Mouse (Mus musculus) embryonic facial prominence, embryonic 11.5 days (tissue): ENCODE results near the gene Adamts20. TPM values are rescaled to one million over a fixed set of nuclear protein-coding genes. Genes with fewer than 3 reads are reported as not detected.

Source experiments
- ATAC-seq: fragments of 200-750 bp; cut with Nextera tagmentation; replicated peaks from 2 replicates; pipeline ENCODE4 v1.8.0; 2017; ENCODE audit warnings: low read depth; ENCODE audit not compliant: insufficient number of reproducible peaks, low FRiP score, low TSS enrichment
- DNase-seq: peaks from one replicate; pipeline ENCODE4 v3.0.0-alpha.2; 2015; ENCODE audit warnings: low spot score
- H3K27ac ChIP-seq: fragments of 300-500 bp; sonication (generic); replicated peaks from 2 replicates; pipeline ENCODE4 v1.5.1; 2014; ENCODE audit warnings: mild to moderate bottlenecking, low read depth, low read length, control low read depth
- H3K27me3 ChIP-seq: fragments of 300-500 bp; sonication (generic); 2 replicates; pipeline ENCODE4 v1.6.1; 2014; ENCODE audit warnings: mild to moderate bottlenecking, low read length, moderate library complexity, mixed read lengths; ENCODE audit not compliant: control insufficient read depth, insufficient read depth
- H3K36me3 ChIP-seq: fragments of 300-500 bp; sonication (generic); replicated peaks from 2 replicates; pipeline ENCODE4 v1.6.1; 2014; ENCODE audit warnings: low read depth, mild to moderate bottlenecking, low read length, moderate library complexity, mixed read lengths; ENCODE audit not compliant: control insufficient read depth, insufficient read depth
- H3K4me1 ChIP-seq: fragments of 300-500 bp; sonication (generic); 2 replicates; pipeline ENCODE4 v1.6.1; 2014; ENCODE audit warnings: low read length, mixed read lengths; ENCODE audit not compliant: control insufficient read depth, insufficient read depth
- H3K4me2 ChIP-seq: fragments of 300-500 bp; sonication (generic); 2 replicates; pipeline ENCODE4 v1.6.1; 2014; ENCODE audit warnings: low read depth, mild to moderate bottlenecking, control low read depth, low read length, moderate library complexity
- H3K4me3 ChIP-seq: fragments of 300-500 bp; sonication (generic); 2 replicates; pipeline ENCODE4 v1.5.1; 2014; ENCODE audit warnings: low read depth, low read length, control low read depth
- H3K9ac ChIP-seq: fragments of 300-500 bp; sonication (generic); replicated peaks from 2 replicates; pipeline ENCODE4 v1.6.1; 2014; ENCODE audit warnings: mild to moderate bottlenecking, control low read depth, low read length
- H3K9me3 ChIP-seq: fragments of 300-500 bp; sonication (generic); replicated peaks from 2 replicates; pipeline ENCODE4 v1.6.1; 2016; ENCODE audit warnings: mild to moderate bottlenecking, low read length, inconsistent platforms, mixed read lengths; ENCODE audit not compliant: control insufficient read depth
- WGBS: fragments of 180-500 bp; shearing (Covaris S2); extraction: QIAGEN DNeasy Blood & Tissue Kit; methylation state at CpG from one replicate; pipeline ENCODE4 v1.1.7; 2014; 5-methylcytosine and 5-hydroxymethylcytosine counted together
- polyA plus RNA-seq: library from polyadenylated mRNA; unstranded; fragments of >200 nt; fragmentation: Nextera tagmentation; extraction: Ambion mirVana; gene quantifications from 2 replicates; pipeline ENCODE4 v1.2.1, GENCODE M21; 2014

Adamts20 gene
- polyA plus RNA-seq, 1 experiment from 2014 or later: 6.8 TPM

DNA sequence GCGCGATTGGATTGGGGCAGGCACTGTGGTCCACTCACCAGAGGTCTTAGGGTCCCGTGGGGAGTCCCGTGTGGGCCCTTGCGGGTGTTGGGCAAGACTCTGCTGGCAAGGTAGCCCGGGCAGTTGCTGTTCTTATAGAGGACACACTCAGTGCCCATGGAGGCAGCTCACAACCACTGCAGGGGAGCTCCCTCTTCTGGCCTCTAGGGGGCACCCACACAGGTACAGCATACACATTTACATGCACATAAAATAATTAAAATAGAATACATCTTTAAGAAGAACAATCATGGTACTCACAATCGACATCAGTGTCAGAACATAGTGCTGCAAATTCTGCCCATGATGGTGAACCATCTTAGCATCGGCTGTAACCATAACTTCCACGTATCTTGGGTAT lies 85.8 kb downstream of the Adamts20 start:
- DNase-seq (no peak), ATAC-seq (no peak)
- Histone ChIP-seq H3K27ac (no peak overlapping the region), H3K36me3 (no peaks in the 10 kb centered on the region), H3K9me3 (no peaks in the 10 kb centered on the region), H3K27me3 (no peaks in the 10 kb centered on the region), H3K4me3 (no peak overlapping the region), H3K4me1 (no peaks in the 10 kb centered on the region), H3K9ac (no peak overlapping the region), H3K4me2 (no peak overlapping the region)
- 89% methylated on average over 7 of the region's 9 CpGs for WGBS

- no peaks in the 10 kb centered on the region for H3K4me1 ChIP-seq
- DNase-seq: peak; percentile 22
- no peak overlapping the region for H3K4me2 ChIP-seq
- H3K9me3 ChIP-seq: no peaks in the 10 kb centered on the region
- no peak for ATAC-seq
- WGBS: 77% methylated on average over 7 of the region's 7 CpGs
- no peak overlapping the region for H3K4me3 ChIP-seq
- no peak overlapping the region for H3K9ac ChIP-seq
- no peak overlapping the region for H3K27ac ChIP-seq
- no peaks in the 10 kb centered on the region for H3K27me3 ChIP-seq
- H3K36me3 ChIP-seq: no peaks in the 10 kb centered on the region
Observed at GRCm38 (mm10) chr15:94372548-94372947, 92.7 kb downstream of the Adamts20 start.

DNA sequence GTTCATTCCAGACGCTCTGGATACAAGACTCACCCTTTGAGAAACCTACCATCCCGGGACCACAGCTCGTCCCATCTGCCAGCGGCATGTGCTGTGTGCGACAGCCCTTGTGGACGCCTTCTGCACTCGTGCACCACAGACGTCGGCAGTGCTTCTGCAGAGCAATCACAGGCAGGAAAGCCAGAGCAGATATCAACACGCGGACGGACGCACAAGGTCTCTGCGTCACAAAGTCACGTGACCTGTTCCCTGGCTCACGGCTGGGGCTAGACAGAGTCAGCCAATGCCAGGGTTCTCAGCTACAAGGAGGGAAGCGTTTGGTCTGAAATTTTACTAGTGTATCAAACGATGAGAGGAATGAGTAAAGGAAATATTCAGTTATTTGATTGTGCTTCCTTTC lies 116.2 kb downstream of the Adamts20 start:
- Histone ChIP-seq H3K27me3 (no peaks in the 10 kb centered on the region), H3K4me1 (no peaks in the 10 kb centered on the region), H3K36me3 (no peaks in the 10 kb centered on the region), H3K27ac (no peak overlapping the region), H3K4me2 (no peak overlapping the region), H3K4me3 (no peak overlapping the region), H3K9ac (no peak overlapping the region), H3K9me3 (no peaks in the 10 kb centered on the region)
- ATAC-seq: no peak
- DNase-seq: no peak
- 92% methylated on average over 18 of the region's 18 CpGs for WGBS

GRCm38 (mm10) chr15:94344317-94344716 lies 120.9 kb downstream of the Adamts20 start:
- DNase-seq (no peak), ATAC-seq (no peak)
- Histone ChIP-seq H3K27ac (no peak overlapping the region), H3K9me3 (no peaks in the 10 kb centered on the region), H3K4me2 (no peak overlapping the region), H3K36me3 (no peaks in the 10 kb centered on the region), H3K4me1 (no peaks in the 10 kb centered on the region), H3K4me3 (no peak overlapping the region), H3K27me3 (no peaks in the 10 kb centered on the region), H3K9ac (no peak overlapping the region)
- WGBS: 91% methylated on average over 5 of the region's 5 CpGs

DNA sequence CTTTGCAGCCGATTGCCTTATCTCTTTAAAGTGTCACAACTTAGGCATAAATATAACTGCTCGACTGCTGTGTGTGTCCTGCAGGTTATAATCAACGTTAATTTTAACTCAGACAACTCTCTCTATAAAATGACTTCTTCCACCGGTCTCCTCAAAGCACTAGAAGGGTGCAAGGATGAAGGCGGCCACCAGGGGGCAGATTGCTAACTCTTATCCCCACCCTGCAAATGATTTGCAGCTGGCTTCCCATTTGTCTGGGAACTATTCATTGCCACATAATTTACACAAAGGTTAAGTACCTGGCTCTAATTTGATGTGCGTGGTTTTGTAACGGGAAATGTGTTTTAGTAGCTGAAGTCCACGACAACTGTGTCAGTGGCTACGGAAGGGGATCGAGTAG lies 122.9 kb downstream of the Adamts20 start:
- no peak overlapping the region for H3K27ac ChIP-seq
- peak; percentile 72 for DNase-seq
- H3K9me3 ChIP-seq: no peaks in the 10 kb centered on the region
- 45% methylated on average over 10 of the region's 10 CpGs for WGBS
- H3K4me2 ChIP-seq: no peak overlapping the region
- H3K9ac ChIP-seq: no peak overlapping the region
- H3K36me3 ChIP-seq: no peaks in the 10 kb centered on the region
- ATAC-seq: no peak
- H3K4me3 ChIP-seq: no peak overlapping the region
- H3K4me1 ChIP-seq: no peaks in the 10 kb centered on the region
- no peaks in the 10 kb centered on the region for H3K27me3 ChIP-seq

GRCm38 (mm10) chr15:94339011-94339410 lies 126.2 kb downstream of the Adamts20 start:
- H3K27ac ChIP-seq: no peak overlapping the region
- H3K36me3 ChIP-seq: no peaks in the 10 kb centered on the region
- ATAC-seq: no peak
- H3K9ac ChIP-seq: no peak overlapping the region
- WGBS: 54% methylated on average over 8 of the region's 8 CpGs
- H3K27me3 ChIP-seq: no peaks in the 10 kb centered on the region
- no peaks in the 10 kb centered on the region for H3K4me1 ChIP-seq
- no peaks in the 10 kb centered on the region for H3K9me3 ChIP-seq
- no peak overlapping the region for H3K4me2 ChIP-seq
- peak; percentile 71 for DNase-seq
- no peak overlapping the region for H3K4me3 ChIP-seq

DNA sequence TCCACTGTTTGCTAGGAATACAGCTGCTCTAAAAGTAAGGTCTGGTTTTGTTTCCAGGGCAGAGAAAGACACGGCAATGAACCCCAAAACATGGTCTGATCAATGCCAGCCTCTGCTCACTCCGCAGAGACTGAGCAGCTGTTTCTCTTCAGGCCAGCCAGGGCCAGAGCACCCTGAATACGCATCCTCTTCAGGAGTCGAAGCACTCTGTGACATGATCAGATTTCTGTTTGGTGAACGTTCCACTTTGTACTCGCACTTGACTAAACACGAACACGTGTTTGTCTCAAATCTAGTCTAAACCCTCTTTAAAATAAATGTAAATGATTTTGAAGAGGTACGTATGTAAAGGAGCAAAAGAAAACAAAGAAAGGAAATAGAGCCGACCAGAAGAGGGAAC lies 130.6 kb downstream of the Adamts20 start:
- no peak overlapping the region for H3K4me3 ChIP-seq
- DNase-seq (peak; percentile 57), ATAC-seq (no peak)
- H3K4me2 ChIP-seq: no peak overlapping the region
- no peaks in the 10 kb centered on the region for H3K9me3 ChIP-seq
- H3K4me1 ChIP-seq: no peaks in the 10 kb centered on the region
- H3K27ac ChIP-seq: peak overlapping the region; percentile 41; the same call in 1 of the 2 replicates
- H3K9ac ChIP-seq: no peak overlapping the region; the same call in 1 of the 2 replicates
- WGBS: 35% methylated on average over 10 of the region's 10 CpGs
- H3K36me3 ChIP-seq: no peaks in the 10 kb centered on the region
- H3K27me3 ChIP-seq: no peaks in the 10 kb centered on the region

GRCm38 (mm10) chr15:94326626-94327025 lies 138.6 kb downstream of the Adamts20 start:
- Histone ChIP-seq H3K4me1 (no peaks in the 10 kb centered on the region), H3K9ac (no peak overlapping the region), H3K36me3 (no peaks in the 10 kb centered on the region), H3K4me2 (no peak overlapping the region), H3K9me3 (no peaks in the 10 kb centered on the region), H3K27ac (no peak overlapping the region), H3K4me3 (no peak overlapping the region), H3K27me3 (no peaks in the 10 kb centered on the region)
- no peak for DNase-seq
- no peak for ATAC-seq
- 83% methylated on average over 5 of the region's 5 CpGs for WGBS
